Mouse (Mus musculus) forelimb bud, embryonic 11.5 days (tissue): Measurements from ENCODE around the gene Chst11.

Experiments
- DNase-seq: peaks from one replicate; pipeline ENCODE4 v3.0.0-alpha.2; 2012; ENCODE audit warnings: low read depth, low spot score

Chst11 gene

GRCm38 (mm10) chr10:83140258-83140936 lies 155.1 kb downstream of the Chst11 start:
- peak; percentile 42 for DNase-seq

DNA sequence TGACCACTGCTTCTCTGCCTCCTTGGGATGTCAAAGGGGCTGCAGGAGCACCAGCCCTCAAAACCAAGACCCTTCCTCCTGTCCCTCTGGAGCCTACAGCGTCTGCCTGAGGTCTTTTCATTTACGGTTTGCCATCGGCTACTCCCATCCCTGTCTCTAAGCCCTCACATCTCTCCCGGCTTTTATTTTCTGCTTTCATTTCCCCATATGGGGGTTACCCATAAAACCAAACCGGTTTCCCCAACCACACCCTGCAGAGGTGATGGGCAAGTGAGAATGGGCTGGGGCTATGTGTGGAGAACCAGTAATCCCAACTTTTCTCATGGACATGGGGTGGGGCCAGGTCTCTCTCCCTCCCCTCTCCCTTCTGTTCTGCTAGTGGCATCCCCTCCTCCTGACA lies 156.1 kb downstream of the Chst11 start:
- DNase-seq: no peak

- DNase-seq: no peak
Observed at GRCm38 (mm10) chr10:83143049-83143448, 157.8 kb downstream of the Chst11 start.

GRCm38 (mm10) chr10:83145836-83146235 lies 160.5 kb downstream of the Chst11 start:
- peak; percentile 72 for DNase-seq

- DNase-seq: no peak
Observed at GRCm38 (mm10) chr10:83149342-83150178, 164.3 kb downstream of the Chst11 start.

- DNase-seq: no peak
Observed at GRCm38 (mm10) chr10:83150587-83150986, 165.3 kb downstream of the Chst11 start.

GRCm38 (mm10) chr10:83151362-83151761 lies 166.1 kb downstream of the Chst11 start:
- no peak for DNase-seq

DNA sequence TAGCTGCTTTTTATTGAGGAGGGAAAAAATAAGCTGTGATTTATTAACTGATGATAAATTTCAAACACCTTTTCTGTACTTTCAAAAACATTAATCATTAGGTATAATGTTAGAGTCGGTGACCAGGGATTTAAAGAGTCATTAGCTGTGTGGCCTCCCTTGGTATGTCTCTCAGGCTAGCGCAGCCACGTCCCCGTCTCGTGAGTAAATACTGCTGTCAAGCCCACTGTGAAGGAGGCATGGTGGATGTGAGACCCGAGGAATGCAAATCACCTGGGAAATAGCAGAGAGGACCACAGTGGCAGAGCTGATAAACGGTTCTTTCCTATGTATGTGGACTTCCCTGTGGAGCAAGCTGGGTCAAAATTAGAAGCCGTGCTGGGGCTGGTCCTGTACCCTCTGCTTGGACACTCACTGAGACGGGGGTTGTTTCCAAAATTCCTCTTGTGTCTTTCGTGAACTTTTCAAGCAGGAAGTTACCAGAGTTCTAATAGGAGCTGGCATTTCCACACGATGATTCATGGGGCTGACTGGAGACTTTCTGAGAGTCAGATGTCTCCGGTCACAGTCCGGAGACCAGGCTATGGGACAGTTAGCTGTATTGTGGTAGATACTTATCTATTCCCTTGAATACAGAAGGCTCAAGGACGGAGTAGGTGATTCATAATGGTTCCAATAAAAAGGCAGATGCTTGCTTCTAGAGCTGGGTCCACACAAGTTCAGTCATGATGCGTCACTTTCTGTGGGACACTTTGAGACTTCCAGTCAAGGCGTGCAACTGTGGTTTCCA lies 166.8 kb downstream of the Chst11 start:
- no peak for DNase-seq

- no peak for DNase-seq
Observed at GRCm38 (mm10) chr10:83152723-83153122, 167.4 kb downstream of the Chst11 start.

DNA sequence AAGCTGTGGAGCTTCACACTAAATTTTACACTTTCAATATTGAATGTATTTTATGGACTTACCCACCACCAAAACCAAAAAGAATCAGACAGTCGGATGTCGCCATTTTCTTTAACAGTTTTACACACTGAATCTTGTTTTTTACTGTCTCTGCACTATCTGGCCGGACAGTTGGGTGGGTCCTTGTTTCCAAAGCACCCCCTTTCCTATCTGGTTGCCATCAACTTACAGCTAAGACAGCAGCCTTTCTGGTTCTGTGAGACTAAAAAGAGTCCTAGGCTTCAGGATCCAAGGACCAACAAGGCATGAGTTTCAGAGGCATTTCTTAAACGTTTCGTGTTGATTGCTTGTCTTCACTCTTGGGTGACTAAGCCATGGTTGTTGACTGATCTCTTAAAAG lies 168.1 kb downstream of the Chst11 start:
- DNase-seq: no peak

GRCm38 (mm10) chr10:83153887-83154286 lies 168.6 kb downstream of the Chst11 start:
- no peak for DNase-seq

DNA sequence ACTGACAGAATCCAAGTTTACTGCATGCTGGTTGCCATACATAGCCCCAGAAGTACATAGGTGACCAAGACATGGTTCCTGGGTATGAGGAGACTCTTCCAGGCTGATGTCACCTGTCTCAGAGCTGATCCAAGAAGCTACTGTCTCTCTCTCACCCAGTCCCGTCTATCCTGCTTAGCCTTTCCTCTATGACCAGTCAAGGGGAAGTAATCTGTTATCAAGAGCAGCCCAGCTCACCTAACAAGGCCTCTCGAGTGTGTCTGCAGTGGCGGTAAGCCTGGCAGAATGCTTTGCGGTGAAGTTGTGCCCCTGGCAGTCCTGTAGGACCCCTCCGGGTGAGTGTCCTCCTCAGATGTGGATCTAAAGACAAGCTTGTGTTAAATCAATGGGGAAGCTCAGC lies 172.0 kb downstream of the Chst11 start:
- no peak for DNase-seq

DNA sequence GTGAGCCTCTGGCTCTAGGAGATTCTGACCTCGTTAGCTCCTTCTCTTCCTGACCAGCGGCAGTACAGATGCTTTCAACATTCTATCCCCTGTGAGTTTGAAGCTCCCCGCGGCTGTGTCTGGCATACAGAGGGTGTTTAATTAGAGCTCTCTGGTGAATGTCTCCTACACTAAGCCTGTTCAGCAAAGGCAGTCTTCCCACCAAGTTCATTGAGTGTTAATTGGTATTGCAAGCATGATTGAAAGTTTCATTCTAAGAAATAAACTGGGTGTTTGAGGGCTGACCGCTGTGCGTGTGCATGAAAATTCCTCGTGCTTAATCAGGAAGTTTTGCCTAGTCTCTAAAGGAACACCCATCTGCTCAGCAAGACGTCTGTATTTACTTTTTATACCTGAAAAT lies 173.0 kb downstream of the Chst11 start:
- peak; percentile 49 for DNase-seq

- DNase-seq: no peak
Observed at GRCm38 (mm10) chr10:83159229-83159628, 173.9 kb downstream of the Chst11 start.

DNA sequence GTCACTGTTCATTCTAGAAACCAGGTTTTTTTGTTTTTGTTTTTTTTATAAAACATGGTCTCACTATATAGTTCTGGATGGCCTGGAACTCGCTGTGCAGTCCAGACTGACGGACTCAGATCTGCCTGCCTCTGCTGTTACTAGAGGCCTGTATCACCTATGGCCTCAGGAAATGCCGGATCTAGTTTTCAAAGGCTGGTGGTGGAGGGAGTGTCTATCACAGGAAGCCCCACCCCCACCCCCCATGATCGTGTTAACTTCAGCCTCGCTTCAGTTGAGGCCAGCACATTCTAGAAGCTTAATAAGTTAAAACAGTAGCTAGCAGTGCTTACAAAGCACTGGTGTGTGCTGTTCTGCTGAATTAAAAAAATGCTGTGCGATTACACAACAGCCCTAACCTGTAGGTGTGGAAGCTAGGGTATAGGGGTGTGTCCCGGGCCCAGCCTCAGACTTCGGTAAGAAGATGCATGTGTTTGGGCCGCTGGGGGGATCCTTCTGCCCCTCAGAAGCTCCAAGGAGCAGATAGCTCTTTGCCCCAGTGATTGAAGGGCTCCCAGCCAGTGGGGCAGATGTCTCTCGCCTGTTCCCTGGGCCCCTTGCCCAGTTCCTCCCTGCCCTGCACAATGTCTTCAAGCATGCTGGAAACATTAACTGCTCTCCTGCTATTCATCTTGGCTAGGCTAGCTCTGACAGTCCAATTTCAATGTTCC lies 176.5 kb downstream of the Chst11 start:
- no peak for DNase-seq

DNA sequence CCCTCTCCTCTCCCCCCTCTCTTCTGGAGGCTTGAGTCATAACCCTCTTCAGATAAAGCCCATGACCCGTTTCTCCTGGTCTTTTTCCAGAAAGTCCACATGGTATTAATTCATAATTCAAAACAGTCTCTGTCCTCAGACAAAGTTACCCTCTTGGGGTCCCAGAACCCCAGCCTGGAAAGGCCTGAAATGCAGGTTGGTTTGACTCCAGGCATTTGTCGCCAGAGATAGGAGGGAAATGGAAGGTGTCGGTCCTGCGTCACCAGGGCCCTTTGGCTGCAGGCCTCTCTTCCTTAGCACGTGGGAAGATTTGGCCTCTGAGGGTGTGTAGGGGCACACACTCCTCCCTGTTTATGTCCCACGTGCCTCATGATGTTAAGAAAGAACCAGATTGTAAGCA lies 178.6 kb downstream of the Chst11 start:
- no peak for DNase-seq

- DNase-seq: no peak
Observed at GRCm38 (mm10) chr10:83164901-83165435, 179.7 kb downstream of the Chst11 start.

- no peak for DNase-seq
Observed at GRCm38 (mm10) chr10:83165521-83166243, 180.4 kb downstream of the Chst11 start.

- DNase-seq: no peak
Observed at GRCm38 (mm10) chr10:83166272-83166671, 181.0 kb downstream of the Chst11 start.

- DNase-seq: no peak
Observed at GRCm38 (mm10) chr10:83167492-83167891, 182.2 kb downstream of the Chst11 start.
